Mouse (Mus musculus): Measurements from ENCODE around the gene Ak6. TPM values are rescaled to one million over a fixed set of nuclear protein-coding genes. Genes with fewer than 3 reads are reported as not detected.

Gene Ak6
- 219 and 231 TPM in 2 replicates for polyA plus RNA-seq (2015; fragmentation: Nextera tagmentation; extraction: Ambion mirVana)

- H3K9ac ChIP-seq: peak within 1 kb of the TSS; percentile 89
- peaks cover 36% of the 10 kb centered on the region for H3K36me3 ChIP-seq
- peaks cover 20% of the 10 kb centered on the region for H3K4me1 ChIP-seq (replicated peaks)
- peak within 1 kb of the TSS; percentile 85 for H3K4me2 ChIP-seq
- H3K27me3 ChIP-seq: no peaks in the 10 kb centered on the region
- ATAC-seq (ENCODE audit: low read depth) (peak; percentile 96), DNase-seq (peak; percentile 91)
- under 1% methylated on average over 71 of the region's 73 CpGs for WGBS (ENCODE audit: insufficient replicate concordance)
- H3K27ac ChIP-seq: peak within 1 kb of the TSS; percentile 87
- no peaks in the 10 kb centered on the region for H3K9me3 ChIP-seq (replicated peaks)
- H3K4me3 ChIP-seq (replicated peaks): peak within 1 kb of the TSS; percentile 93
These were observed at the start of gene Ak6, which contains the start of gene Rad17 for GRCm38 (mm10) chr13:100650550-100651438. Ak6 (plus strand) TSS chr13:100650979. Rad17 (minus strand) TSS chr13:100651051.

- Histone ChIP-seq H3K27me3 (no peaks in the 10 kb centered on the region), H3K9me3 (replicated peaks) (no peaks in the 10 kb centered on the region), H3K27ac (peak overlapping the region; percentile 13; the same call in 1 of the 2 replicates), H3K9ac (peak overlapping the region; percentile 37), H3K36me3 (0 out of 2 replicates have a peak, but pooled peaks cover 6% of the 10 kb centered on the region), H3K4me2 (peak overlapping the region; percentile 56), H3K4me1 (replicated peaks) (peaks cover 19% of the 10 kb centered on the region), H3K4me3 (replicated peaks) (peak overlapping the region; percentile 38)
- 23% methylated on average over 8 of the region's 8 CpGs for WGBS (ENCODE audit: insufficient replicate concordance)
- ATAC-seq (ENCODE audit: low read depth) (peak; percentile 61; the same call in 1 of the 2 replicates), DNase-seq (no peak)
These were observed 49.7 kb upstream of the Ak6 start for GRCm38 (mm10) chr13:100601034-100601433.

GRCm38 (mm10) chr13:100602239-100602902 is 48.4 kb upstream of the Ak6 start:
- H3K4me3 ChIP-seq (replicated peaks): no peak overlapping the region

GRCm38 (mm10) chr13:100603031-100603737 is 47.6 kb upstream of the Ak6 start:
- Histone ChIP-seq H3K4me2 (no peak overlapping the region), H3K27ac (peak overlapping the region; percentile 70), H3K36me3 (peaks cover 12% of the 10 kb centered on the region; the same call in 1 of the 2 replicates), H3K9me3 (replicated peaks) (0 out of 2 replicates have a peak, but pooled peaks cover 4% of the 10 kb centered on the region), H3K9ac (no peak overlapping the region), H3K4me1 (replicated peaks) (peaks cover 19% of the 10 kb centered on the region), H3K27me3 (no peaks in the 10 kb centered on the region), H3K4me3 (replicated peaks) (no peak overlapping the region)
- ATAC-seq (ENCODE audit: low read depth) (no peak), DNase-seq (no peak)
- WGBS (ENCODE audit: insufficient replicate concordance): 80% methylated on average over 10 of the region's 10 CpGs

More at GRCm38 (mm10) chr13:100602239-100602902, 48.4 kb upstream of the Ak6 start:
- Histone ChIP-seq H3K27ac (peak overlapping the region; percentile 70), H3K9me3 (replicated peaks) (no peaks in the 10 kb centered on the region), H3K27me3 (no peaks in the 10 kb centered on the region), H3K36me3 (0 out of 2 replicates have a peak, but pooled peaks cover 6% of the 10 kb centered on the region), H3K9ac (no peak overlapping the region), H3K4me1 (replicated peaks) (peaks cover 19% of the 10 kb centered on the region), H3K4me2 (no peak overlapping the region)
- WGBS (ENCODE audit: insufficient replicate concordance): 57% methylated on average over 5 of the region's 5 CpGs
- ATAC-seq (ENCODE audit: low read depth): peak; percentile 82
- DNase-seq: no peak

GRCm38 (mm10) chr13:100603738-100604095 is 47.1 kb upstream of the Ak6 start:
- H3K9ac ChIP-seq: no peak overlapping the region
- H3K27me3 ChIP-seq: no peaks in the 10 kb centered on the region
- 0 out of 2 replicates have a peak, but pooled peaks cover 4% of the 10 kb centered on the region for H3K9me3 ChIP-seq (replicated peaks)
- H3K4me2 ChIP-seq: no peak overlapping the region
- no peak for DNase-seq
- H3K4me1 ChIP-seq (replicated peaks): peaks cover 19% of the 10 kb centered on the region
- ATAC-seq (ENCODE audit: low read depth): no peak
- H3K36me3 ChIP-seq: peaks cover 12% of the 10 kb centered on the region; the same call in 1 of the 2 replicates
- no peak overlapping the region for H3K4me3 ChIP-seq (replicated peaks)
- peak overlapping the region; percentile 70 for H3K27ac ChIP-seq
- WGBS (ENCODE audit: insufficient replicate concordance): 75% methylated on average over 11 of the region's 11 CpGs

GRCm38 (mm10) chr13:100605845-100606244 is 44.9 kb upstream of the Ak6 start:
- WGBS (ENCODE audit: insufficient replicate concordance): 45% methylated on average over 1 of the region's 1 CpGs
- Histone ChIP-seq H3K4me2 (no peak overlapping the region), H3K4me3 (replicated peaks) (no peak overlapping the region), H3K4me1 (replicated peaks) (peaks cover 11% of the 10 kb centered on the region), H3K9me3 (replicated peaks) (0 out of 2 replicates have a peak, but pooled peaks cover 4% of the 10 kb centered on the region), H3K27me3 (no peaks in the 10 kb centered on the region), H3K9ac (no peak overlapping the region), H3K27ac (no peak overlapping the region), H3K36me3 (peaks cover 11% of the 10 kb centered on the region)
- no peak for DNase-seq
- no peak for ATAC-seq (ENCODE audit: low read depth)

- H3K27ac ChIP-seq: no peak overlapping the region
- no peak overlapping the region for H3K9ac ChIP-seq
- no peaks in the 10 kb centered on the region for H3K27me3 ChIP-seq
- H3K4me1 ChIP-seq (replicated peaks): 0 out of 2 replicates have a peak, but pooled peaks cover 2% of the 10 kb centered on the region
- ATAC-seq (ENCODE audit: low read depth): no peak
- H3K4me3 ChIP-seq (replicated peaks): no peak overlapping the region
- H3K9me3 ChIP-seq (replicated peaks): 0 out of 2 replicates have a peak, but pooled peaks cover 4% of the 10 kb centered on the region
- H3K36me3 ChIP-seq: peaks cover 24% of the 10 kb centered on the region
- H3K4me2 ChIP-seq: no peak overlapping the region
- no peak for DNase-seq
- WGBS (ENCODE audit: insufficient replicate concordance): 71% methylated on average over 8 of the region's 8 CpGs
These were observed 43.0 kb upstream of the Ak6 start for GRCm38 (mm10) chr13:100607756-100608155.

- no peak for ATAC-seq (ENCODE audit: low read depth)
- no peak for DNase-seq
- 0 out of 2 replicates have a peak, but pooled peaks cover 4% of the 10 kb centered on the region for H3K9me3 ChIP-seq (replicated peaks)
- H3K9ac ChIP-seq: no peak overlapping the region
- H3K36me3 ChIP-seq: peaks cover 22% of the 10 kb centered on the region
- H3K4me2 ChIP-seq: no peak overlapping the region
- H3K27me3 ChIP-seq: peaks cover 5% of the 10 kb centered on the region; the same call in 1 of the 2 replicates
- peaks cover 2% of the 10 kb centered on the region for H3K4me1 ChIP-seq (replicated peaks)
- no peak overlapping the region for H3K27ac ChIP-seq
- 74% methylated on average over 13 of the region's 13 CpGs for whole genome bisulfite sequencing (ENCODE audit: insufficient replicate concordance)
- H3K4me3 ChIP-seq (replicated peaks): no peak overlapping the region
These were observed 39.5 kb upstream of the Ak6 start for GRCm38 (mm10) chr13:100611266-100611665.

- H3K36me3 ChIP-seq: peaks cover 22% of the 10 kb centered on the region
- no peak overlapping the region for H3K4me3 ChIP-seq (replicated peaks)
- no peak for DNase-seq
- no peak overlapping the region for H3K9ac ChIP-seq
- no peak overlapping the region for H3K4me2 ChIP-seq
- H3K9me3 ChIP-seq (replicated peaks): 0 out of 2 replicates have a peak, but pooled peaks cover 4% of the 10 kb centered on the region
- H3K4me1 ChIP-seq (replicated peaks): peaks cover 10% of the 10 kb centered on the region
- peaks cover 10% of the 10 kb centered on the region for H3K27me3 ChIP-seq
- no peak for ATAC-seq (ENCODE audit: low read depth)
- 84% methylated on average over 10 of the region's 10 CpGs for WGBS (ENCODE audit: insufficient replicate concordance)
- H3K27ac ChIP-seq: no peak overlapping the region
These were observed 38.5 kb upstream of the Ak6 start for GRCm38 (mm10) chr13:100612251-100612650.

- Histone ChIP-seq H3K36me3 (peaks cover 25% of the 10 kb centered on the region), H3K27ac (no peak overlapping the region), H3K9me3 (replicated peaks) (no peaks in the 10 kb centered on the region), H3K4me2 (no peak overlapping the region), H3K9ac (no peak overlapping the region), H3K4me3 (replicated peaks) (no peak overlapping the region), H3K27me3 (peaks cover 10% of the 10 kb centered on the region), H3K4me1 (replicated peaks) (peaks cover 13% of the 10 kb centered on the region)
- WGBS (ENCODE audit: insufficient replicate concordance): 56% methylated on average over 2 of the region's 2 CpGs
- no peak for DNase-seq
- ATAC-seq (ENCODE audit: low read depth): no peak
These were observed 37.9 kb upstream of the Ak6 start for GRCm38 (mm10) chr13:100612903-100613302.
